Mouse (Mus musculus) brain, embryonic 18.5 days (tissue): ENCODE measurements around the gene Olfr54.
"Not testable (repeated sequence)": the region's sequence is repeated elsewhere in the genome, so short reads cannot be mapped to it uniquely, and the experiment has no call there.

Experiments
- DNase-seq: peaks from one replicate; pipeline ENCODE4 v3.0.0-alpha.2; 2012; ENCODE audit warnings: low read depth, low spot score

Olfr54 gene

DNA sequence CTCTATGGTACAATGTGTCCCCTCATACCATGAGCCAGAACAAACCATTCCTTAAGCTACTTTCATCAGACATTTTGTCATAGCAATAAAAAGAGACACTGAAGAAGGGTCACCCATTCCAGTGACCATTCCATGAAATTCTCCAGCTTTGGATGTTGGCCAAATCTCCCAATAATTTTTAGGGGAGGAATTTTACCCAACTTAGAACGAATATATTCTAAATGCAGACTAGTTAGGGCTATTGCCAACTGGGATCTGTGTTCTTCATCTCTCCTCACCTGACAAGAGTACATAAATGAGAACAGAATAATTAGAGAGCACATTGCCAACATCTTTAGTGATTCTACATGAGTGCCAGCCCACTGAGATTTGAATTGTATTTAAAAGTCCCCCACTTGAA is at the start of gene Olfr54:
Gene Olfr54, plus strand, starts transcription at position 301 of the 400 bp plus-strand sequence.
- DNase-seq, result no peak

DNA sequence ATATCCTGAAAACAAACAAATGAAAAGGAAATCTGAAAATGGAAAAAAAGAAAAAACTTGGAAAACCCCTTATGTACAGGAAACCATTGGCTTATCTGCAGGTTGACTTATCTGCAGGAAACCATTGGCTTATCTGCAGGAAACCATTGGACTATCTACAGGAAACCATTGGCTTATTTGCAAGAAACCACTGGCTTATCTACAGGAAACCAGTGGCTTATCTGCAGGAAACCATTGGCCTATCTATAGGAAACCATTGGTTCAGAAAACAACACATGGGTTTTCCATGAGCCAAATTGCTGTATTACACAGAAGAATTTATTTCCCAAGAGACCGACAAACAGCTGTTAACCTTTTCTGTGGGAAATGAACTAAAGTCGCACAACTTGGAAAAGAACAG is 49.1 kb upstream of the Olfr54 start:
- no peak for DNase-seq

DNA sequence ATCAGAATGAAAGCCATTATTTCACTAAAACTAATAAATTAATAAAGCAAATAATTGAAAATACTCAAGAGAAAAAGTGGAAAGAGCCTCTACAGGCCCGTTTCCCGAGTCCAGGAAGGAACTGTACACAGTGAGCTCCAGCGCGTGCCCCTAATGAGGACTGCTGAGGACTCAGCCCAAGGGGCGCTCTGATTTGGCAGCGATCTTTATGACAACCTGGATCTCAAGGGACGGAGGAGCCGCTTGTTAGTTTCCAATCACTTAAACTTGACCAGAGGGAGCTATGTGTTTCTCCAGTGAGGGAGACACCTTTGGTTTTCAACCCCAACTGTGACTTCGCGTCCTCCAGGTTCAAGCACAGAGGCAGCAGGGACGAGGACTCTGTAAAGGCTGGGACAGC is 47.8 kb upstream of the Olfr54 start, which contains the start of gene Olfr1378:
Gene Olfr1378, plus strand, starts transcription at position 301 of the 400 bp plus-strand sequence.
- no peak for DNase-seq

DNA sequence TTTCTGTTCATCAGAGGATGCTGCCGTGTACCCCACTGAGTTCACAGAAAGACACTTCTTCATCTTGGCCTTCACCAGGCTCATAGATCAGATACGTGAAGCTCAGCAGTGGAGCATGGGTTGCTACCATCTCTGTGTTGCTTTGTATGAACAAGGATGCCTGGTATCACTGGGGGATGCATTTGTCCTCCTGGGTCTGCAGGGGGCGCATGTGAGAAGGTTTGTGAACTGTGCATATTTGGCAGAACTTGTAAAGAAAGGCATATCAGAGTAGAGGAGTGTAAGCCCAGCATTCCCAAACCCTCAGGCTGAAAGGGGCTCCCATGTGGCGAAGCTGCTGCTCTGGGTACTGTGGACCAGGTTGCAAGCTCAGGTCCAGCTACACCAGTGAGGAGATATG is 36.8 kb upstream of the Olfr54 start:
- no peak for DNase-seq

DNA sequence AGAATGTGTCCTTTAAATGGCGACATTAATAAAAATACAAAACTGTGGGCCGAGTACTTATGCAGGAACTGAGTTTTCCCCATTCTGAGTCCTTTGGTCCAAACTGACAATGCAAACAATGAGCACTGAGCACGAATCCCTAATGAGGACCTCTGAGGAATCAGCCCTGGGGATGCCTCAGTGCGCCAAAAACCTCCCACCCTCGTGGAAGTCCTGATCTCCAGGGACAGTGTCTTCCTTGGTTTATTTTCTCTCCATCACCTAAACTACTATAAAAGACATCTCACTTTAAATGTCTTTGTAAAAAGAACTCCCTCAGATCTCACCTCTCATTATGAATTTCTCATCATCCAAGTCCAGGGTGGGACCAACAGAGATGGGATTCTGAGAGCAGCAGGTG is 32.4 kb upstream of the Olfr54 start, which contains the start of gene Olfr1377:
Gene Olfr1377, plus strand, starts transcription at position 301 of the 400 bp plus-strand sequence.
- DNase-seq, result no peak

DNA sequence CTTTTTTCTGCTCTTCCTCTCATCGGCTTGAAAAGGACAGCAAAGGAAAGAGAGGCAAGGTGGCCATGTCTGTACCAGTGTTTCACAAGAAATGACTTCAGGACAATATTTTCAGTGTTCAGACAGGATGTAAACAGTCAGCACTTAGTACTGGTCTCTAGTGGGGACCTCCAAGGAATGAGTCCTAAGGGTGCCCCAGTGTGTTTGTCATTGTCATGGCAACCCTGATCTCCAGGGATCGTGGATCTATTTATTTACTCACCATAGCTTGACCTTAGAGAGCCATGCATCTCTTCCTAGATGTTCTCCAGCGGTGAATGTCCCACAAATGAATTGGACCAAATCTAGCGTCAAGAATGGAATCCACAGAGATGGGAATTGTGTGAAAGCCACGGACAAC is 10.7 kb upstream of the Olfr54 start, which contains the start of gene Olfr51:
Gene Olfr51, plus strand, starts transcription at position 301 of the 400 bp plus-strand sequence.
- DNase-seq, result no peak

DNA sequence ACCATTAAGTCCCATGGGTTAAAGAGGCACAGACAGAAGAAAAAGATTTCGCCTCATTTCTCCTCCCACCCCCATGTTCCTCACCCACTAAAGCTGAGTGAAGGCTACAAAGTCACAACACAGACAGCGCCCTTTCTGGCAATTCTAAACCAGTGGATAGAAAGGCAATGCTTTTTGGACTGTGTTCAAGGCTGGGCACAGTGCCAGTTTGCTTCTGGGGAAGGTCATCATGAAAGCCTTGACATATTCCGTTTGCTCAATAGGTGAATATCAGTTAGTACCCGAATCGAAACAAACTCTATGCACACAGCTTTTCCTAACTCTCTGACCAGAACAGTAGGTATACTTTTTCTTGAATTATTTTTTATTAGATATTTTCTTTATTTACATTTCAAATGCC is 2.2 kb upstream of the Olfr54 start:
- no peak for DNase-seq

DNA sequence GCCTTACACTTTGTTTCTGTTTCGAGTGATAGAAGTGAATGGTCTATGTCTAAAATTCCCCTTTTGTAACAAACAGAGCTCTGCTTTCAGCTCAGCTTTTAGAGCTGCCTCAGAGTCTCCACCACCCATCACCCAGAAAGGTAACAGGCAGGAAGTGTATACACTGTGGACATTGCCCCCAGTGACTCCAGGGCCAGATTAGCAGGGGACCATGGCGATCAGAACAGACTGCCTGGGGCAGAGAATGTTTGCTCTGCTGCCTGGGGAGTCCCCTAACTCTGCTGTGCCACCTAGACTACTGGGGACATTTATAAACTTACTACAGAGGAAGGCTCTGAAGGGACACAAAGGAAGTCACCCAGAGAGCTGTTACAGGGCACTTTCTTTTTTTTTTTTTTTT is 2.3 kb downstream of the Olfr54 start:
- DNase-seq, result no peak

DNA sequence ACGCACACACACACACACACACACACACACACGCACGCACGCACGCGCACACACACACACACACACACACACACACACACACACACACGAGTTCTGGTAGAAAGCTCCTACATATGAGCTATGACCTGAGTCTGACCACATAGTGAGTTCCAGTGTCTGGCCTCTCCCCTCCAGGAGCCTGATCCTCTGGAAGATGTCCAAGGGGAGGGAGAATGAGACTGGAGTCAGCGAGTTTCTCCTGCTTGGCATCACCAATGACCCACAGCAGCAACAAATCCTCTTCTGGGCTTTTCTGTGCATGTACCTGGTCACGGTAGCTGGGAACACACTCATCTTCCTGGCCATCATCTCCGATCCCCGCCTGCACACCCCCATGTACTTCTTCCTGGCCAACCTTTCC is 12.8 kb downstream of the Olfr54 start:
- DNase-seq, result not testable (repeated sequence)

DNA sequence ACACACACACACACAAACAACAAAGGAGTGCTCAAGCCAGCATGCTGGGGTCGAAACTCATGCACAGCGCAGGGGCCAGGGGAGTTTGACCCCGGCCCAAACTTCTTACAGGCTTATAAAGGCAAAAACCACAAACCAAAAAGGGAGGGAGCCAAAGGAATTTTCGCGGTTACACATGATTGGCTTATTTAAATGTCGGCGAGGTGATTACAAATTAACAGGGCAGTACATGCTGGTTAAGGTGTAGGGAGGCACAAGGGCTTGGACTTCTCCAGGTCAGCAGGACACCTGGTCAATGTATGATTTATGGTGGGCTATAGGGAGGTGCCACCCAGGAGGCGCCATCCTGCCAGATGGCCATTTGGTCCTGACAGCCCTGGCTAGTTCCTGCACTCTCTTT is 15.3 kb downstream of the Olfr54 start:
- DNase-seq, result not testable (repeated sequence)

DNA sequence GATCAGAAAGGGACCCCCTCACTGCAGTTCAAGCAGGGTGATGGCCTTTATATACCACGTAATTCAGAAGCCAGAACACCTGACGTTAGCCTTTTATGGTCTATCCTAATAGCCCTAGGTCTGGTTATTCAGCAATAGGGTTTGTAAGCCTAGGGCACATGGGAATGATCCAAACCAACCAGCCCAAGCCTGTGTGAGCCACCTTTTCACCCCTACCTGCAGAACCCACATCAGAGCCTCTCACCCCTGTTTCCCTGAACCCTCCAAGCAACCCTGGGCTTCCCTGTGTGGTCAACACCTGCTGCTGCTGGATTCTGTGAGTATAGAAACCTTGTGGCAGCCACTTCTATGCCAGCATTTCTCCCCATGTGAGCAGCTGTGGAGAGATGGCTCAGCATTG is 16.2 kb downstream of the Olfr54 start:
- DNase-seq, result no peak

DNA sequence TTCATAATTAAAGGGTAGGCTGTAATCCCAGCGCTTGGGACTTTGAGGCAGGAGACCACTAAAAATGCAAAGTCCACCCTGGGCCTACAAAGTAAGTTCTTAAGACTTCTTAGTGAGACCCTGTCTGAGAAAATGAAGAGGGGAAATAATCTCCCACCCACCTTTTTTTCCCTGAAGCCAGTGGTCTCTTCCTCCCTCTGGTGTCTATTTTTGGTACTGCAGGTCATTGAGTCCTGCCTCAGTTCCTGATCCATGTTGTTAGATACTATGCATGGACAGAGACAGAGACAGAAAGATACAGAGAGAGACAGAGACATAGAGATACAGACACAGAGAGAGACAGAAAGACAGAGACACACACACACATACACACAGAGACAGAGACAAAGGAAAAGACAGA is 18.8 kb downstream of the Olfr54 start:
- peak; percentile 4 for DNase-seq

DNA sequence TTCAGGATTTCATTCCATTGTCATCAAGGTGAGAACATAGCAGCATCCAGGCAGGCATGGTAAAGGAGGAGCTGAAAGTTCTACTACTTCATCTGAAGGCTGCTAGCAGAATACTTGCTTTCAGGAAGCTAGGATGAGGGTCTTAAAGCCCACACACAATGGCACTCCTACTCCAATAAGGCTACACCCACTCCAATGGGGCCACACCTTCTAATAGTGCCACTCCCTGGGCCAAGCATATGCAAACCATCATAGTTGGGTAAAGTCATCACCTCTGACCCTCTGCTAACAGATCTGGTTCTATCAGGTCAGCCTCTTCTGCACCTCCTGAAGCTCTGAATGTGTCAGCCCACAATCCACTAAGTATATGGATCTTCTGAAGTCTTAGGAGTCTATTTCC is 20.1 kb downstream of the Olfr54 start:
- not testable (repeated sequence) for DNase-seq

DNA sequence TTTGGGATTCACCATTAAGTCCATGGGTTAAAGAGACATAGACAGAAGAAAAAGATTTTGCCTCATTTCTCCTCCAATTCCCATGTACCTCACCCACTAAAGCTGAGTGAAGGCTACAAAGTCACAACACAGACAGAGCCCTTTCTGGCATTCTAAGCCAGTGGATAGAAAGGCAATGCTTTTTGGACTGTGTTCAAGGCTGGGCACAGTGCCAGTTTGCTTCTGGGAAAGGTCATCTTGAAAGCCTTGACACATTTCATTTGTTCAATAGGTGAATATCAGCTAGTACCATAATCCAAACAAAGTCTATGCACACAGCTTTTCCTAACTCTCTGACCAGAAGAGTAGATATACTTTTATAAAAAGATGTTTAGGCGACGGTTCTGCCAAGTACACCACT is 21.9 kb downstream of the Olfr54 start:
- DNase-seq, result no peak

DNA sequence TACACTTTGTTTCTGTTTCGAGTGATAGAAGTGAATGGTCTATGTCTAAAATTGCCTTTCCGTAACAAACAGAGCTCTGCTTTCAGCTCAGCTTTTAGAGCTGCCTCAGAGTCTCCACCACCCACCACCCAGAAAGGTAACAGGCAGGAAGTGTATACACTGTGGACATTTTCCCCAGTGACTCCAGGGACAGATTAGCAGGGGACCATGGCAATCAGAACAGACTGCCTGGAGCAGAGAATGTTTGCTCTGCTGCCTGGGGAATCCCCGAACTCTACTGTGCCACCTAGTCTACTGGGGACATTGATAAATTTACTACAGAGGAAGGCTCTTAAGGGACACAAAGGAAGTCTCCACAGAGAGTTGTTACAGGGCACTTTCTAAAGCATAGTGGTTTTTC is 30.7 kb downstream of the Olfr54 start:
- not testable (repeated sequence) for DNase-seq

DNA sequence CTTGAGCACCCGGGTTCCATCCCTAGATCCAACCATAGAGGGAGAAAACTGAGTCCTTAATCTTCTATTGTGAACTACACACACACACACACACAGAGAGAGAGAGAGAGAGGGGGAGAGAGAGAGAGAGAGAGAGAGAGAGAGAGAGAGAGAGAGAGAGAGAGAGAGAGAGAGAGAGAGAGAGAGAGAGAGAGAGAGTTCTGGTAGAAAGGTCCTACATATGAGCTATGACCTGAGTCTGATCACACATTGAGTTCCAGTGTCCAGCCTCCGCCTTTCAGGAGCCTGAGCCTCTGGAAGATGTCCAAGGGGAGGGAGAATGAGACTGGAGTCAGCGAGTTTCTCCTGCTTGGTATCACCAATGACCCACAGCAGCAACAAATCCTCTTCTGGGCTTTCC is 33.8 kb downstream of the Olfr54 start, which contains the start of gene Olfr1375:
Gene Olfr1375, plus strand, starts transcription at position 301 of the 400 bp plus-strand sequence.
- not testable (repeated sequence) for DNase-seq

DNA sequence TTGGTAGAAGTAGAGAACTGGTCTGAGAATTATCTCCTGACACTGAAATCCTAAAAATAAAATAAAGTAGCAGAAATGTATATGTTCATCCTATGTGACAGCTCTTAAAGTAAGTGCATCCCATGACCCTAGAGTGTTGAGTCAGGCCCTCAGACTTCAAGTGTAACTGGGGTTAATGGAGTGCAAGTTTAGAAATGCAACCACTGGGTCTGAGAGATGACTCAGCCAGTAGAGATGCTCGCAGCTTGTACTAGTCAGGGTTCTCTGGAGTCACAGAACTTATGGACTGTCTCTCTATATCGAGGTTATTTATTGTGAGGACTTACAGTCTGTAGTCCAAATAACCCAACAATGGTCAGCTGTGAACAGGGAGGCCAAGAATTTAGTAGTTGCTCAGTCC is 37.6 kb downstream of the Olfr54 start:
- DNase-seq, result no peak

DNA sequence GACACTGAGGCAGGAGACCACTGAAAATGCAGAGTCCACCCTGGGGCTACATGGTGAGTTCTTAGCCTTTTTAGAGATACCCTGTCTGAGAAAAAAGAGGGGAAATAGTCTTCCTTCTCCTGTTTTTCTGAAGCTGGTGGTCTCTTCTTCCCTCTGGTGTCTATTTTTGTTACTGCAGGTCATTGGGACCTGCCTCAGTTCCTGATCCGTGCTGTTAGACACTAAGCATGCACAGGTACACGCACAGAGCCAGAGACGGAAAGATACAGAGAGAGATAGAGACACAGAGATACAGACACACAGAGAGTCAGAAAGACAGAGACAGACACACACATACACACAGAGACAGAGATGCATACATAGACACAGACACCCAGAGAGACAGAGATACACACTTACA is 39.2 kb downstream of the Olfr54 start:
- no peak for DNase-seq

DNA sequence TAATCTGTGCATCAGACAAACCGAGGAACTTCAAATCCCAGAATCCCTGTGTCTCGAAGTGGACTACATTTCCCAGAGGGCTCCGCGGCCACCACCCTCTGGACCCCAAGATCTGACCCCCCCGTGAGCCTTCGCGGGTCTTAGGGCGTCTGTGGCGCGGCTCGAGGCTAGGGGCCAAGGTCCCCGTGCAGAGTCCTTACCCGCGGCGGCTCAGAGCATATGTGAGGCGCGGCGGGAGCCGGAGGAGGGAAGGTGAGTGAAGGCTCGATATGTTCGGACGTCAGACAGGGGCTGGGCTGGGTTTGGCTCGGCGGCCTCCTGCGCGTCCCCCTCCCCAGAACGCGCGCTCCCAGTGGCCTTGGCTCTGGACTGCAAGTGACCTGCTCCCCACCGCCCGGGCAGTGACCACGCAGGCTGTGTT is 45.1 kb downstream of the Olfr54 start, which contains the start of gene Zfp354a:
Gene Zfp354a, plus strand, starts transcription at position 107 of the 421 bp plus-strand sequence.
- peak; percentile 58 for DNase-seq

DNA sequence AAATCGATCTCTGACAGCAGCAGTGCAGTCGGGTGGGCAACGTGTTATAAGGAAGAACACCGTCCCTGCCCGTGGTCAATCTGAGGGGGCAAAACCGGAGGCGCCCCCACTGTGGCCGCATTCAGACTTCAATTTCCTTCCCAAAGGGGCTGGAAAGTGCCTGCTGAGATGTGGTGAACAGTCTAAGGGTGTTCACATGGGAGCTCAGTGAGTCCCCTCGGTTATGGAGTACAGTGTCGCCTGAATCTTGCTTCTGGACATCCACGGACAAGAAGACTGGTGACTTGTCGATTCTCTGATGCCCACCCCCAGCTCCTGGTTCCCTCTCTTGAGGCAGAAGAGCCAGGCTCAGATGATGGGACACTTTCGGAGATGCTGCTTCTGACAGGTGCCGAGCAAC is 45.6 kb downstream of the Olfr54 start:
- DNase-seq, result no peak

DNA sequence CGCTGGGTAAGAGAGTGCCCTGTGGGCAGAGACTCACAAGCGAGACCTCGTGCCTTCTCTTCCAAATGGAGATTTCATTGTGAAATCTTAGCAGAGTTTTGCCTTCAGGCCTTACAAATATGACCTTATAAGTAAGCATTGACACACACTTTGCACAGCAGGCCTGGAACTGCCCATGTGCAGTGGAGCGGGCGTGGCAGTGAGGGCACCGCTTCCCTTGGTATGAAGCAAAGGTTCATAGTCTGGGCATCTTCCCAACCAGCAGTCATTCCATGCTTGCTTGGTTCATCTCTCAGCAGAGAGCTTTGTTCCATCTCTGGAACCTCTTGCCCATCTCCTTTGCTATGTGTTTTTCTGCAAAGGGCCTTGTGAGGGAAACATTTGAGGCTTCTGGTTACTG is 46.9 kb downstream of the Olfr54 start:
- no peak for DNase-seq

DNA sequence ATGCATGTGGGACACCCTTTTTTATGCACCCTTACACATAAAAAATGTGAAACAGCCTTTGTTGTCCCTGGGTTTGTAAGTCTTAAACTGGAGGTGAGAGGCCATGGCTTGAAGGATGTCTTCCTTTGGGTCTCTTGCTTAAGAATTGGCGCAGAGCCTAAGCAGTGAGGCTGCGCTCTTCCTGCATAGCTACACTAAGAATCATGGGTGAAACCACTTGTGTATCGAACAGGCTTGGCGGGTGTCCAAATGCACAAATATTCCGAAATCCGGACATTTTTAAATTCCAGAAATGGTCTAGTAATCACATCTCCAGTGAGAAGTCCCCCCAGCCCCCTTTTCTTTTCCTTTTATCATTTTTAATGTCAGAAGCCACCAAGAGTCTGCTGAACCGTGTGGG is 49.2 kb downstream of the Olfr54 start:
- DNase-seq, result no peak

DNA sequence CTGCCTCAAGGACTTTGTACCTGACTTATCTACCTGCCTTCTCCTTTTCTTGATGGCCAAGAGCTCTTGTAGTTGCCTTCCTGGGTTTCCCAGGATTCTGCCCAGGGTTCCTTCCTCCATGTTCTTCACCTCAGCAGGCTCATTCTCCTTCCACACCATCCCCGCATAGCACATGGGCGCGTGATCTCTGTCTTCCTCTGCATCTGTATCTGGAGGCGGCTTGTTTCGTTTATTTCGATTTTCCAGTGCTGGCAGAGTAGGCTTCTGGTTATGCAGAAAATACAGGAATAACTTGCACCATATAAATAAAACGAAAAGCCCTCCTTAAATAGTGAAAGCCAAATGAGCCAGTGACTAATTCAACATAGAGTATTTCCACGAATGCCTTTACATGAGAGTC is 49.8 kb downstream of the Olfr54 start:
- DNase-seq, result no peak
